Mouse (Mus musculus): ENCODE data around the gene Tipin. TPM values are rescaled to one million over a fixed set of nuclear protein-coding genes. Genes with fewer than 3 reads are reported as not detected.

Gene Tipin
- polyA plus RNA-seq (2014; fragmentation: Nextera tagmentation; extraction: Ambion mirVana): 238 and 241 TPM in 2 replicates

- Histone ChIP-seq H3K36me3 (ENCODE audit: control insufficient read depth, insufficient read depth, low read length) (no peaks in the 10 kb centered on the region), H3K27me3 (replicated peaks; ENCODE audit: control insufficient read depth, insufficient read depth, low read length) (no peaks in the 10 kb centered on the region), H3K4me1 (replicated peaks; ENCODE audit: control insufficient read depth, insufficient read depth, low read length) (peaks cover 11% of the 10 kb centered on the region), H3K27ac (ENCODE audit: low read depth) (peak within 1 kb of the TSS; percentile 93), H3K4me3 (ENCODE audit: low read depth, low read length) (peak within 1 kb of the TSS; percentile 78), H3K9ac (ENCODE audit: low read length) (peak within 1 kb of the TSS; percentile 99), H3K4me2 (ENCODE audit: low read length) (peak within 1 kb of the TSS; percentile 85), H3K9me3 (ENCODE audit: control insufficient read depth, low read length) (no peaks in the 10 kb centered on the region)
- DNase-seq (ENCODE audit: low spot score) (peak; percentile 98), ATAC-seq (replicated peaks; ENCODE audit: low FRiP score, low TSS enrichment, low read depth) (peak; percentile 91)
- 2% methylated on average over 46 of the region's 46 CpGs for WGBS
Measured at GRCm38 (mm10) chr9:64281105-64281780, at the start of gene Tipin. Tipin (plus strand) TSS chr9:64281581.

- no peak overlapping the region for H3K4me3 ChIP-seq (ENCODE audit: low read depth, low read length)
- H3K27me3 ChIP-seq (replicated peaks; ENCODE audit: control insufficient read depth, insufficient read depth, low read length): no peaks in the 10 kb centered on the region
- no peak overlapping the region for H3K4me2 ChIP-seq (ENCODE audit: low read length)
- peaks cover 46% of the 10 kb centered on the region for H3K4me1 ChIP-seq (replicated peaks; ENCODE audit: control insufficient read depth, insufficient read depth, low read length)
- DNase-seq (ENCODE audit: low spot score) (no peak), ATAC-seq (replicated peaks; ENCODE audit: low FRiP score, low TSS enrichment, low read depth) (no peak)
- H3K9me3 ChIP-seq (ENCODE audit: control insufficient read depth, low read length): no peaks in the 10 kb centered on the region
- H3K36me3 ChIP-seq (ENCODE audit: control insufficient read depth, insufficient read depth, low read length): no peaks in the 10 kb centered on the region; the same call in 1 of the 2 replicates
- no peak overlapping the region for H3K9ac ChIP-seq (ENCODE audit: low read length)
- H3K27ac ChIP-seq (ENCODE audit: low read depth): peak overlapping the region; percentile 90
- 53% methylated on average over 3 of the region's 3 CpGs for WGBS
Measured at GRCm38 (mm10) chr9:64231674-64232073, 49.7 kb upstream of the Tipin start.

GRCm38 (mm10) chr9:64232257-64232957, 49.0 kb upstream of the Tipin start:
- Histone ChIP-seq H3K9ac (ENCODE audit: low read length) (no peak overlapping the region), H3K9me3 (ENCODE audit: control insufficient read depth, low read length) (no peaks in the 10 kb centered on the region), H3K36me3 (ENCODE audit: control insufficient read depth, insufficient read depth, low read length) (no peaks in the 10 kb centered on the region; the same call in 1 of the 2 replicates), H3K27me3 (replicated peaks; ENCODE audit: control insufficient read depth, insufficient read depth, low read length) (no peaks in the 10 kb centered on the region), H3K4me2 (ENCODE audit: low read length) (peak overlapping the region; percentile 13; the same call in 1 of the 2 replicates), H3K4me3 (ENCODE audit: low read depth, low read length) (no peak overlapping the region), H3K4me1 (replicated peaks; ENCODE audit: control insufficient read depth, insufficient read depth, low read length) (peaks cover 46% of the 10 kb centered on the region), H3K27ac (ENCODE audit: low read depth) (peak overlapping the region; percentile 90)
- peak; percentile 60; the same call in 1 of the 2 replicates for ATAC-seq (replicated peaks; ENCODE audit: low FRiP score, low TSS enrichment, low read depth)
- 36% methylated on average over 9 of the region's 9 CpGs for WGBS
- no peak for DNase-seq (ENCODE audit: low spot score)

- WGBS: 34% methylated on average over 5 of the region's 5 CpGs
- H3K36me3 ChIP-seq (ENCODE audit: control insufficient read depth, insufficient read depth, low read length): no peaks in the 10 kb centered on the region; the same call in 1 of the 2 replicates
- DNase-seq (ENCODE audit: low spot score): no peak
Measured at GRCm38 (mm10) chr9:64233656-64234055, 47.7 kb upstream of the Tipin start.

GRCm38 (mm10) chr9:64234768-64235435, 46.5 kb upstream of the Tipin start, which contains the start of gene Uchl4:
Uchl4 (plus strand) TSS chr9:64235201.
- WGBS: 88% methylated on average over 8 of the region's 8 CpGs
- no peak for DNase-seq (ENCODE audit: low spot score)
- H3K4me3 ChIP-seq (ENCODE audit: low read depth, low read length): no peak within 1 kb of the TSS
- no peaks in the 10 kb centered on the region for H3K9me3 ChIP-seq (ENCODE audit: control insufficient read depth, low read length)
- ATAC-seq (replicated peaks; ENCODE audit: low FRiP score, low TSS enrichment, low read depth): no peak
- H3K36me3 ChIP-seq (ENCODE audit: control insufficient read depth, insufficient read depth, low read length): no peaks in the 10 kb centered on the region; the same call in 1 of the 2 replicates
- no peaks in the 10 kb centered on the region for H3K27me3 ChIP-seq (replicated peaks; ENCODE audit: control insufficient read depth, insufficient read depth, low read length)
- H3K4me2 ChIP-seq (ENCODE audit: low read length): no peak within 1 kb of the TSS
- peak within 1 kb of the TSS; percentile 43; the same call in 1 of the 2 replicates for H3K27ac ChIP-seq (ENCODE audit: low read depth)
- H3K4me1 ChIP-seq (replicated peaks; ENCODE audit: control insufficient read depth, insufficient read depth, low read length): peaks cover 46% of the 10 kb centered on the region
- no peak within 1 kb of the TSS for H3K9ac ChIP-seq (ENCODE audit: low read length)

More at GRCm38 (mm10) chr9:64233656-64234055, 47.7 kb upstream of the Tipin start:
- Histone ChIP-seq H3K4me3 (ENCODE audit: low read depth, low read length) (no peak overlapping the region), H3K9me3 (ENCODE audit: control insufficient read depth, low read length) (no peaks in the 10 kb centered on the region), H3K27ac (ENCODE audit: low read depth) (peak overlapping the region; percentile 90; the same call in 1 of the 2 replicates), H3K4me1 (replicated peaks; ENCODE audit: control insufficient read depth, insufficient read depth, low read length) (peaks cover 46% of the 10 kb centered on the region), H3K4me2 (ENCODE audit: low read length) (no peak overlapping the region), H3K27me3 (replicated peaks; ENCODE audit: control insufficient read depth, insufficient read depth, low read length) (no peaks in the 10 kb centered on the region), H3K9ac (ENCODE audit: low read length) (0 out of 2 replicates have a peak overlapping the region, but pooled peaks have one; percentile 3)
- ATAC-seq (replicated peaks; ENCODE audit: low FRiP score, low TSS enrichment, low read depth): 0 out of 2 replicates have a peak, but pooled peaks have one; percentile 47

DNA sequence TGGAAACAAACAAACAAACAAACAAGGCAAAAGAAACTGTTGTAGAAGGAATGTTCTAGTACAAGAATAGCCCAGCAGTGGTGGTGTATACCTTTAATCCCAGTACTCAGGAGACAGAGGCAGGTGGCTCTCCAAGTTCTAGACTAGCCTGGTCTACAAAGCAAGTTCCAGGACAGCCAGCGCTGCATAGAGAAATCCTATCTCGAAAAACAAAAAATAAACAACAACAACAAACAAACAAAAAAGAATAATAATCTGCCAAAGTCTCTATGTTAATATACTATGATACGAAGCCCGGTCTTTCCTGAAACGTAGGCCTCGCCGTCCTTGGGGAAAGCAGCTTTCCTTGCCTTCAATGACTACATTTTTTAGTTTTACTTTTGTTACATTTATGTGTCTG, 45.3 kb upstream of the Tipin start:
- Histone ChIP-seq H3K4me1 (replicated peaks; ENCODE audit: control insufficient read depth, insufficient read depth, low read length) (peaks cover 40% of the 10 kb centered on the region), H3K27ac (ENCODE audit: low read depth) (no peak overlapping the region), H3K9me3 (ENCODE audit: control insufficient read depth, low read length) (no peaks in the 10 kb centered on the region), H3K27me3 (replicated peaks; ENCODE audit: control insufficient read depth, insufficient read depth, low read length) (no peaks in the 10 kb centered on the region), H3K4me2 (ENCODE audit: low read length) (no peak overlapping the region), H3K4me3 (ENCODE audit: low read depth, low read length) (no peak overlapping the region), H3K9ac (ENCODE audit: low read length) (no peak overlapping the region), H3K36me3 (ENCODE audit: control insufficient read depth, insufficient read depth, low read length) (no peaks in the 10 kb centered on the region; the same call in 1 of the 2 replicates)
- DNase-seq (ENCODE audit: low spot score) (no peak), ATAC-seq (replicated peaks; ENCODE audit: low FRiP score, low TSS enrichment, low read depth) (no peak)
- WGBS: 97% methylated on average over 7 of the region's 7 CpGs

DNA sequence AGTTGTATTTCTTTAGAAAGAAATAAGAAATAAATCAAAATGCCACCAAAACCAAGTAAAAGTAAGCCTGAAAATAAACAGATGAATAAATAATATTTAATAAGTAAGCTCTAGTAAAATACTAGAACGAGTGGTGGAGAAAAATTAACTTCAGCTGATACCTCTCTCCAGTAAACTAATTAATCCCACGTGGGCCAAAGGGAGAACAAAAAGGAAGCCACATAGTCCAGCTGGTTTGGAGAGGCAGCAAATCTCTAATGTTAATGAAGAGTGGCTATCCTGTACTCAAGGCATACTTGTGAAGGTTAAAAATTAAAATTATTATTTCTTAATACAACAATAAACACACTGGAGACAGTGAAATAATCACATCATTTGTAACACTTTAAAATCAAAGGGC, 41.3 kb upstream of the Tipin start:
- no peak overlapping the region for H3K27ac ChIP-seq (ENCODE audit: low read depth)
- no peaks in the 10 kb centered on the region for H3K27me3 ChIP-seq (replicated peaks; ENCODE audit: control insufficient read depth, insufficient read depth, low read length)
- DNase-seq (ENCODE audit: low spot score): no peak
- H3K9me3 ChIP-seq (ENCODE audit: control insufficient read depth, low read length): no peaks in the 10 kb centered on the region
- 41% methylated on average over 2 of the region's 2 CpGs for WGBS
- H3K4me2 ChIP-seq (ENCODE audit: low read length): no peak overlapping the region
- peaks cover 6% of the 10 kb centered on the region for H3K4me1 ChIP-seq (replicated peaks; ENCODE audit: control insufficient read depth, insufficient read depth, low read length)
- no peak for ATAC-seq (replicated peaks; ENCODE audit: low FRiP score, low TSS enrichment, low read depth)
- no peaks in the 10 kb centered on the region; the same call in none of the 2 replicates for H3K36me3 ChIP-seq (ENCODE audit: control insufficient read depth, insufficient read depth, low read length)
- no peak overlapping the region for H3K4me3 ChIP-seq (ENCODE audit: low read depth, low read length)
- H3K9ac ChIP-seq (ENCODE audit: low read length): no peak overlapping the region

GRCm38 (mm10) chr9:64240681-64241080, 40.7 kb upstream of the Tipin start:
- H3K36me3 ChIP-seq (ENCODE audit: control insufficient read depth, insufficient read depth, low read length): no peaks in the 10 kb centered on the region; the same call in none of the 2 replicates
- H3K27me3 ChIP-seq (replicated peaks; ENCODE audit: control insufficient read depth, insufficient read depth, low read length): no peaks in the 10 kb centered on the region
- 30% methylated on average over 8 of the region's 8 CpGs for WGBS
- no peak for DNase-seq (ENCODE audit: low spot score)
- no peak for ATAC-seq (replicated peaks; ENCODE audit: low FRiP score, low TSS enrichment, low read depth)
- no peak overlapping the region for H3K27ac ChIP-seq (ENCODE audit: low read depth)
- H3K4me3 ChIP-seq (ENCODE audit: low read depth, low read length): no peak overlapping the region
- H3K9ac ChIP-seq (ENCODE audit: low read length): no peak overlapping the region
- H3K4me1 ChIP-seq (replicated peaks; ENCODE audit: control insufficient read depth, insufficient read depth, low read length): peaks cover 6% of the 10 kb centered on the region
- H3K9me3 ChIP-seq (ENCODE audit: control insufficient read depth, low read length): no peaks in the 10 kb centered on the region
- no peak overlapping the region for H3K4me2 ChIP-seq (ENCODE audit: low read length)

All from intestine, embryonic 14.5 days (tissue).